Mouse (Mus musculus) G1E (cell line): ENCODE data around the gene Nek6.

Experiments
- CTCF ChIP-seq: IDR thresholded peaks from 2 replicates; pipeline ENCODE4 v1.5.1; 2012; ENCODE audit warnings: low read depth, low read length, inconsistent platforms, mixed read lengths
- GATA1 ChIP-seq: IDR thresholded peaks from 2 replicates; pipeline ENCODE4 v1.6.1; 2012; ENCODE audit warnings: borderline replicate concordance, low read length, inconsistent platforms, mixed read lengths

- TF ChIP-seq CTCF (no peak), GATA1 (no peak)
Measured at GRCm38 (mm10) chr2:38637716-38638267, 126.3 kb downstream of the Nek6 start.
